Mouse (Mus musculus) neutrophil, adult 5-6 weeks (primary cell): ENCODE measurements around the gene Dvl2. TPM values are rescaled to one million over a fixed set of nuclear protein-coding genes. Genes with fewer than 3 reads are reported as not detected.
"Not testable (repeated sequence)": the region's sequence is repeated elsewhere in the genome, so short reads cannot be mapped to it uniquely, and the experiment has no call there.

Experiments used
- ATAC-seq: fragments of 151-379, 151-347 bp; 2 replicates; pipeline ENCODE4 v1.8.0; 2017; ENCODE audit warnings: mild to moderate bottlenecking, moderate TSS enrichment; ENCODE audit not compliant: insufficient number of reproducible peaks, poor library complexity, low FRiP score, severe bottlenecking; ENCODE audit errors: extremely low read depth
- total RNA-seq: library from RNA; stranded (forward); fragments of 200-1000 nt; gene quantifications from 2 replicates; pipeline ENCODE4 v1.2.3, GENCODE M21; 2017

Gene Dvl2
- total RNA-seq, 1 experiment from 2014 or later, result 41.7 TPM

DNA sequence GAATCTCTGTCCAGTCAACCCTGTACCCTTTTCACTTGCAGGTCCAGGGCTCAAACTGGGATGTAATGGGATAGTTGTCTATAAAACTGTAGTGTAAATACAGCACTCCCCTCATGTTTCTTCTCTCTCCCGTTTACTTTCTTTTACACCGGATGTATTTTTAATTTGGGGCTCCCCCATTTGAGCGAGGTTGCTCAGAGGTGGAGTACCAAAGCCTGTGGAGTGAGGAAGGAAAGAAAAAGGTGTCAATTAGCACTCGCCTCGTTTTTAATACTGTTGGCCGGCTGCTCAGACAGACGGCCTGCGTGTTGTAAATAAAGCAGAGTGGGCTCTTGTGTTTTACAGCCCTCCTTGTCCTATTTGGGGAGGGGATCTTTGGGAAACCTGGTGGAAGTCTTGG is 729 bp upstream of the Dvl2 start:
- ATAC-seq, result no peak

DNA sequence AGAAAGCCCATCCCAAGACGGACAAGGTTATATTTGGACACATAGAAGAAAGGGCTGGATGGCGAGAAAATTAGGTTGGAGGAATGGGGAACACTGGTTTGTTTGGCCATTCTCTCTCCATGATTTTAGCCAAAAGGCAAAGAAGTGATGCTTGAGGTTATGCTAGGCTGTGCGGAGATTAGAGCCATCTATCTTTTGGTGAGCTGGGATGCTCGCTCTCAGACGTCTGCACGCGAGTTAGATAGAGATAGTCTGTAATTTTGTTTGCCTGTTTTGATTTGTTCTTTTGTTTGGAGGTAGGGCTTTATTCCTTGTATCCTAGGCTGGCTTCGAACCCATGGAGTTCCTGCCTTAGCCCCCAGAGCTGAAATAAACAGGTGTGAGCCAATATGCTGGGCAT is 764 bp downstream of the Dvl2 start:
- ATAC-seq, result no peak

DNA sequence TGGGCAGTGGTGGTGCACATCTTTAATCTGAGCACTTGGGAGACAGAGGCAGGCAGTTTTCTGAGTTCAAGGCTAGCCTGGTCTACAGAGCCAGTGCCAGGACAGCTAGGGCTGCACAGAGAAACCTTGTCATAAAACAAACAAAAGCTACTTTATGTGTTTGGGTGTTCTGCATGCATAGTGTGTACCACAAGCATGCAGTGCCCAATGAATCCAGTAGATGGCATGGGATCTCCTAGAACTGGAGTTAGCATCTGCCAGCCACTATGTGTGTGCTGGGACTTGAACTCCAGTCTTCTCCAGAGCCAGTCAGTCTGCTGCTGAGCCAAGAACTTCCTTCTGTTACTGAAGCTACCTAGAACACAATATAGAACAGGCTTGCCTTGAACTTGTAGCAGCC is 1.5 kb downstream of the Dvl2 start:
- ATAC-seq, result peak; percentile 36; the same call in 1 of the 2 replicates

DNA sequence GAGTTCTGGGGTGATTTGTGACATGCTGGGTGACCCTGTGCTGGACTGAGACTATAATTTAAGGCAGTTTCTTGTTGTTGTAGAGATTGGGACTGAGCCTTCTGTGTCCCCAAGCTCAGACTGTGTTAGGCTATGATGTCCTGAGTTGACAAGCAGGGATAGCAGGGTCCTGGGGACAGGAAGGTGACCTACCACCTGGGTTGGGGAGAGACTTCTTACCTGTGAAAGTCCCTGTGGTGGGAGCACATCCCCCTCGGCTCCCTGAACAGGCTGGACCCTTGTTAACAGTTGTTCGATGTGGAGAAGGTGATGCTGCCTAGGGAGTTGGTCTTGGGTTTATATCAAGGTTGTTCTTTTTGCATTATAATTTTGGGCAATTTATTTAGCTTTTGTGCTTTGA is 2.1 kb downstream of the Dvl2 start:
- ATAC-seq, result no peak

DNA sequence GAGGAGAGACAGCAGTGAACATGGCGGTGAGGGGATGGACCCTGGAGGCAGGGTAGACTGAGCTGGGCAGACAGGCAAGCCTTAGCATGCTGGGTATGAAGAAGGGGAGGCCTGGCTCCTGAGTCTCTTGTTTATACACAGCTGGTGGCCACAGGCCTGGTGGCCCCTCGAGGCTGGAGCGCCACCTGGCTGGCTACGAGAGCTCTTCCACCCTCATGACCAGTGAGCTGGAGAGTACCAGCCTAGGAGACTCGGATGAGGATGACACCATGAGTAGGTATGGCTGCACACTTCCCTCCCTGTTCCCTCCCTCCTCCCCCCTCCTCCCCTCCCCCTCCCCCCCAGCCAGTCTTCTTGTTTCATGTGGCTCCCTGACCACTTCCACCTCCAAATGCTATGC is 5.1 kb downstream of the Dvl2 start:
- peak; percentile 25; the same call in 1 of the 2 replicates for ATAC-seq

DNA sequence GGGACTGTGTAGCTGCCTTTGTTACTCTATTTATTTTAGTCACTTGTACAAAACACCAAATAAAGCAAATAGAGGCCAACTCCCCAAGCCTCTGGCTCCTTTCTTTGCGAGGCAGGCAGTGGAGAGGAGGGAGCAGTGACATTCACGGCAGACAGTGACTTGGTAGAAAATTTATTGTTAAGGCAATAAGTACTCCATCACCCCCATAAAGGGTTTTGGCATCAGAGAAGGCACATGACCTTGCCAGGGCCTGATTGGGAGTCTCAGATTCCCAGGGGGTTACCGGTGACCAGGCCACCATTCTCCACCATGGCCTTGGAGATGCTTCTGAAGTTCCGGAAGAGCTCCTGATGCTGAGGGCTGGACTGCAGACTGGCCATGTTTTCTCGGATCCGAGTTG is 9.6 kb downstream of the Dvl2 start:
- ATAC-seq, result no peak

DNA sequence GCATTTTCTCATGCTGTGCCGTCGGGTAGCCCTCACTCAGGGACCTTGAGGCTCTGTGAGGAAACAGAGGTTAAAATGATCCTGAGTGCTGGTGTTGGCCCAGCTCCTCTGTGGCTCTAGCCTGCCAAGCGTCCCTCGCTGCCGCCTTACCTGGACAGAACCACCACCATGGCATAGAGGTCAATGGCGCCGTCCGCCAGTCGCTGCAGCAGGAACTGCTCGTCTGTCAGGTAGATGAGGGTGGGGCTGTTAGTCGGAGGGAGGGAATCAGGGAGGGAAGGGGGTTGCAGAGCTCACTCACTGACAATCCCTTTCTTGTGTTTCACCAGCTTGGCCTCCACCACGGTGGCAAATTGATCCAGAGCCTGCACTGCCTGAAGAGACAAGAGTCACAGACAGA is 10.2 kb downstream of the Dvl2 start:
- ATAC-seq, result no peak

DNA sequence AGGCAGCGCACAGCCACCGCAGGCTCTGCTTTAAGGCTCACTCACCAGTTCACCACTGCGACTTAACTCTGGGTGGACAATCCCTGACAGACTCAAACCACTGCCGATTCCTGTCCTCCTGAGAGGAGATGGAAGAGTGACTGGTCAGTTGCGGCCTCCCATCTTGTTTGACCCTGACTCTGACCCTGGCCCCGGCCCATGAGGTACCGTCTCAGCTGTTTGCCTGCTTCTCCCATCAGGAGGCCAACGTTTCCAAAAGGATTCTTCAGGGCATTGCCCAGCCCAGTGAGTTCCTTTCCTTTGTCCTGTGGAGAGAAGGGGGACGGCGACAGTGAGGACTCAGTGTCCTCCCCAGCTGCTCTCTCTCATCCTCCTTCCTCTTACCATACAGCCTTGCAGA is 10.6 kb downstream of the Dvl2 start:
- ATAC-seq, result no peak

DNA sequence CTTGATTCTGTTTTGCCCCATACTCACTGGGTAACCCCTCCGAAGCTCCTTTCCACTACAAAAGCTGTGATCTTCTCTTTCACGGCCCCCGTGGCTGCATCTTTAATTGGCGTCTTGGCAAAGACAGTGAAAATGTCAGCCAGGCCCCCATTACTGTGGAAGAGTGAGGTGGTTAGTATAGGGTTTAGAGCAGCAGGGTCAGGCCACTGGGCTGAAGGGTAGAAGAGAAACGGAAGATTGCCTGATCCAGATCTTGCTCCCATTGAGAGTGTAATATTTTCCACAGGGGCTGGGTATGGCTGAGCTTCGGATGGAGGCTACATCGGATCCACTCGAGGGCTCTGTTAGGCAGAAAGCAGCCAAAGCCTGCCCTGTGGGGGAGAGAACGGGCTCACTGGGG is 12.5 kb downstream of the Dvl2 start:
- ATAC-seq, result no peak

DNA sequence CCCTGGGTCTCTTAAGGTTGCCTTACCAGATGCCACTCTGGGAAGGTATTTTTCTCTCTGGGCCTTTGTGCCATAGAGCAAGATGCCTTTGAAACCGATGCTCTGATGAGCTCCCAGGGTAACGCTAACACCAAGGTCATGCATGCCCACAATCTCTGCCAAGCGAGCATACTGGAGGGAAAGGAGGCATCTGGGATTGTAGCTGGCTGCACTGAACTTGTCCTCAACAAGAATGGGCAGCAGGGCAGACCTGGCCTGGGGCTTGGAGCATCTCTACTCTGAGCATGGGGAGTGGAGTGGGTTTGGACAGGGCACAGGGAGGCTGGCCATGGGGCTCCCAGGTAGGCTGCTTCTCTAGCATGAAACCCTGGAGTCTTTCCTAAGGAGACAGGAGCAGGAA is 13.0 kb downstream of the Dvl2 start:
- no peak for ATAC-seq

DNA sequence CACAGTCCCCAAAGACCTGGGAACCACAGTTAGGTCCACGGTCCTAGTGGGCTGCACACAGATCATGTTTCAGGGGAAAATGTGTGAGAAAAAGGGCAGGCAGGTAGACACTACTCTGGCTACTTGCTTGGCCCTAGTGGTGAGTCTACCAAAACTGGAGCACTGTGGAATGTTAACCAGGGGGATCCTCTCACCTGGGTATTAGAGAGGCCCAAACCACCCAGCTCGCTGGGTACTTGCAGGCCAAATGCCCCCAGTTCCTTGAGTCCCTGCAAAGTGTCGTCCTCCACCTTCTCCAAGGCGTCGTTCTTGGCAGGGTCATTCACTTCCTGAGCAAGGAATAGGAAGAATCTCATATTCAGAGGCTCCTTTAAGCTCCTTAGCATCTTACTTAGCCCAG is 13.7 kb downstream of the Dvl2 start:
- ATAC-seq, result no peak

DNA sequence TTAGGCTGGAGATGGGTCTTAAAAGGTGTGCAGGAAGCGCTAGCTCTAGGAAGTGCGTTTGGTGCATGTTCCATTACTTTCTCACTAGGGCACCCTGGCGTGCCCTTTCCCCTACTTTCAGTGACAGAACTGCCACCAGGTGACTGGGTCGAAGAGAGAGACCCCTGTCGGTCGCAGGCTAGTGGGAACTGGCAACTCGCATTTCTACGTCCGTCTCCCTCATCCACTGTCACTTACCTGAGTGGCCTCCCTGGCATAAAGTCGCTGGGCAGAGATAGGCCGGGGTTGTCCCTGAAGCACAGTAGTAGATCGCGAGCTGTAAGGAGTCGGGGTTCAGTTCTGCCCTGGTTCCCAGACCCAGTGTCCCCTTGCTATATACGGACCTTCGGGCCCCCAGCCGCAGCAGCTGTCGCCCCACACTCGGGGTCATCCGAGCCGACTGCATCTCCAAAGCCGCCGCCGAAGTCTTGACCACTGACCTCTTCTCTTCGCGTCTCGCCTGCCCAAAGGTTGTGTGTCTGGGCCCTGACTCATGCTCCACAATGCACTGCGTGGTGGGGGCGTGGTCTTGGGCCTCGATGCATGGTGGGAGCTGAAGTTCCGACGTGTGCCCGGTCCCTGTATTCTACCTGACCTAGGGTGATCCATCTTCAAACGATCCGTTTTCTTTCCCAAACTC is 14.6 kb downstream of the Dvl2 start, which contains the start of gene Acadvl:
Acadvl (minus strand) TSS at position 532 of the 679 bp plus-strand sequence.
- ATAC-seq, result peak; percentile 86

DNA sequence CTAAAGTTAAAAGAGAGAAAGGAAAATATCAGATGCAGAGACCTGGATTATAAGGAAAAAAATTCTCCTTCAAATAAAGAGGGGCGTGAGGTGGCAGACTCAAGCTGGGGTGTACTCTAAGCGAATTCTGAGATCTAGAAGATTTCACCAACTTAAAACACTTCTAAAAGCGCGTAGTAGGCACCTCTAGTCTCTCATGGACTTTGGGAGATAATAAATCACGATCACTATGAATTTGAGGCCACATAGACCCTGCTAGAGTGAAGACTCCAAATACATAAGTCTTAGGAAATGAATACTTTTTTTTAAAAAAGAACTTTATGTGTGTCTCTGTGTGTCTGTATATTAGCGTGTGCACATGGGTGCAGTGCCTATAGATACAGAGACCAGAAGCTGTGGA is 15.3 kb downstream of the Dvl2 start:
- ATAC-seq, result no peak

DNA sequence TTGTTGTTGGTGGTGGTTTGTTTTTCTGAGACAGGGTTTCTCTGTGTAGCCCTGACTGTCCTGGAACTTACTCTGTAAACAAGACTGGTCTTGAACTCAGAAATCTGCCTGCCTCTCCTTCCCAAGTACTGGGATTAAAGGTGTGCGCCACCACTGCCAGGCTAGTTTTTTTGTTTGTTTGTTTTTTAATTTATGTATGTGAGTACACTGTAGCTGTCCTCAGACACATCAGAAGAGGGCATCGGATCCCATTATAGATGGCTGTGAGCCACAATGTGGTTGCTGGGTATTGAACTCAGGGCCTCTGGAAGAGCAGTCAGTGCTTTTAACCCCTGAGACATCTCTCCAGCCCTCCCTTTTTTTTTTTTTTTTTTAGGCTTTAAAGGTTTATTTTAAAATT is 15.8 kb downstream of the Dvl2 start:
- ATAC-seq, result not testable (repeated sequence)

DNA sequence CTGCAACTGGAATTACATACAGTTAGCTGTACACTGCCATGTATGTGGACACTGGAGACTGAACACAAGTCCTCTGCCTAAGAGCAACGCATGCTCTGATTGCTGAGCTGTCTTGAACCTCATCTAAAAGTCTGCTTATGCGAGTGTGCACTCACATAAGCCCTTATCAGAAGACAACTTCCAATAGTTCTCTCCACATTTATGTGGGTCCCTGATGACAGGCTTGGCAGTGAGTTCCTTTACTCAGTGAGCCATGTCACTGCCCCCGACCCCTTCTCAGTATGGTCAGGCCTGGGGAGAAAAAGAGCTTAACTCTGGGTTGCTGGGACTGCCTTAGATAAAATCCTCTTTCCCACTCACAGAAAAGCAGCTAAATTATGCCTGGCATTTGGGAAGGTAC is 16.3 kb downstream of the Dvl2 start, which contains the start of gene Dlg4:
Dlg4 (plus strand) TSS at position 274 of the 400 bp plus-strand sequence.
- ATAC-seq, result no peak

DNA sequence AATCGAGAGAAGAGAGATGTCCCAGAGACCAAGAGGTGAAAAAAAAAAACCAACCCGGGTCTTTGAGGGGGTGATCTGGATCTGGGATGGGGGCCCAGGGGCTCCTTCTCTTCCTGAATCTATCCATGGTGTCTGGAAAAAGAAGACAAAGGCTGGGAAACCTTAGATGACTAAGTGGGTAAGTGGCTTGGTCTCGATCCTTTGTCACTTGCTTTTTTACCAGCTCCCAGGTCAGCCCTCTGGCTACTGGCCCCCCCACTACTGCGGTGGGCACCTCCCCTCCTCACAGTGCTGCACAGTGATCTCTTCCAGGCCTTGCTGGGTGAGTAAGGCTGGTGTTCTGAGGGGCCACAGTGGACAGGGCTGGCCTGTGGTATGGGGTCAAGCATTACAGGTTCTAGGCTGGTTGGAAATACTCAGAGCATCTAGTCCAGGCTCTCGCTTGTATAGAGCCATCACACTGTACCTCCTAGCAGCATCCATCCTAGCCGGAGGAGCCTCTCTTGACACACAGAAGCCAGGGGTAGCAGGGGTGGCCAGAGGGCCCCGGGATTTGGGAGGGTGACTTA is 16.9 kb downstream of the Dvl2 start:
- ATAC-seq, result no peak

DNA sequence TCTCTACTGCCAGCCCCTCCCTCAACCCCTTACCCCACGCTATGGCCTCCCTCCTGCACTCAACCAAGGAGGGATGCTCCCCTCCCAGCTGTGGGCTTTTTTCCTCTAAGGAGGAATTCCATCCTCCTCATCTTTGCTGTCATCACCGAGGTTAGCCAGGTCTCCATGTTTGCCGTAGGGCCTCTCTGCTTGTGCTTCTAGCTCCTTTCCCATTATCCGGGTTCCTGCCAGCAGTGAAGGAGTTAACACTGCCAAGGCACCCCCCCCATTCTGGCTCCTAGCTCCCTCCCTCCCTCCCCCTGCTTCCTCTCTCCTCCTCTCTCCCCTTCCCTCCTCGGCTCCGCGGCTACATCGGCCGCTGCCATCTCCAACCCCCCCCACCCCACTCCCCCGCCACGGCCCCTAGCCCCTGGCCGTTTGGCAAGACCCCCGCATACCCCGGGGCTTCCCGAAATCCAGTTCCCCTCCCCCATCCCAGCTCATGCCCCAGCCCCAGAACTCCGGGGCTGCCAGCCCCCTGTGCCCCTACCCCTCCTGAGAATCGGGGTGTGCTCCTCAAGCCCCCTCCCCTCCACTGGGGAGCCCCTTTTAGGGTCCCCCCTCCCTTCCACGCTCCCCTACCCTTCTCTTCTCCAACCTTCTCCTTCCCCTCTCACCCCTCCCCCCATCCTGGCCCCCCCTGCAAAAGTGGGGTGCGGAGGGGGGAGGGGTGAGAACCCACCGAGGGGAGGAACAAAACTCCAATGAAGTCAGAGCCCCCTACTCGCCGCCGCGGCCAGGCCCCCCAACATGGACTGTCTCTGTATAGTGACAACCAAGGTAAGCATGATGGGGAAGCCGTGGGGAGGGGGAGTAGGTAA is 18.0 kb downstream of the Dvl2 start:
- no peak for ATAC-seq

DNA sequence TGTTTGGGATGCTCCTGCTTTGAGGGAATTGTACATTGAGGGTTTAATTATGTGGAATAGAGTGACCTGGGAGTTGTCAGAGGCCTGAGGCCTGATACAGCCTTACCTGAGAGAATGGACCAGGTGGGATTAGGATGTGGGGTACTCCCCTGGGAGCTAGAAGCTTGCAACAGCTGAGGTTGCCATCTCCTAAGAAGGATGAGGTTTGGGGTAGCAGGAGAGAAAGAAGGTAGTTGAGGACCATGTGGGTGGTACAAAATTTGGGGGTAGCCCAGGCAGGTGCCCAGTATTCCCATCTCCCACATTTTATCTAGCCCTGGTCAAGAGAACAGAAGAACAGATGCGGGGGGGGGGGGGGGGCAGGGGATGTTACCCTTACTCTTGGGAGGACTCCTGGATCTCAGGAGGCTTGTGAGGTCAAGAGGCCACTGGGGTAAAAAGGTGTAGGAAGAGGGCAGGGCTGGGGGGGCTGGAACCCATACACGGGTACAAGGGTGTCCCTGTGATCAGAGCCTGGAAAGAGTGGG is 19.2 kb downstream of the Dvl2 start:
- ATAC-seq, result no peak

DNA sequence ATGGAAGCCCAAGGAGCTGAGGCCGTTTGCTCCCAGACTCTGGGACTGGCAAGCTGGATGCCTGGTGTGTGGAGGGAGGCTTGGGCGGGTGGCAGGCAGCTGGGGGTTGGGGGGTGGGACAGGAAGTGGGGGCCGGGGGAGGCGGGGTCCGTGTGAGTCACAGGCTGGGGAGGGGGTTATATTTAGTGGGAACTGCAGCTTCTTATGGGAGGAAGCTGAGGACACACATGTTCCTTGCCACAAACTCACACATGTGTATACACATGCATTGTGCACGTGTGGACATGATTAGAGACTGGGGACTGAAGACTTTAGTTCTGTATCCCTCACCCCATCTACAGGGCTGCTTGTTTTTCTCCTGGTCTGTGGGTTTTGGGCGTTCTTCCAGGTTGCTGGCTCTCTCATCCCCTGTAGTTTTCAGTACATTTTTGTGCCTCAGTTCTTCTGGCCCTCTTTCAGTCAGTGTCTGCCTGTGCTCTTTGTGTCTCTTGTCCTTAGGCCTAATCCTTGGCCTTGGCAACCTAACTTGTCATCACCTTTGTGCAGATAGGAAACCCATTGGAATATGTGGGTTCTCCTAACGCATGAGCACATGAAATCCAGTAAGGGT is 19.7 kb downstream of the Dvl2 start:
- ATAC-seq, result no peak
